Mouse (Mus musculus): ENCODE measurements around the gene Grm7.

The Grm7 gene

GRCm38 (mm10) chr6:110868311-110868710 lies 222.9 kb downstream of the Grm7 start:
- no peak for DNase-seq (ENCODE audit: low read depth, low spot score)

- DNase-seq (ENCODE audit: low read depth, low spot score), result no peak
Measured at GRCm38 (mm10) chr6:110982013-110982412, 336.6 kb downstream of the Grm7 start.

GRCm38 (mm10) chr6:111039099-111039498 lies 393.7 kb downstream of the Grm7 start:
- no peak for DNase-seq (ENCODE audit: low read depth, low spot score)

GRCm38 (mm10) chr6:111045896-111046295 lies 400.5 kb downstream of the Grm7 start:
- DNase-seq (ENCODE audit: low read depth, low spot score), result no peak

GRCm38 (mm10) chr6:111049247-111049646 lies 403.9 kb downstream of the Grm7 start:
- no peak for DNase-seq (ENCODE audit: low read depth, low spot score)

- DNase-seq (ENCODE audit: low read depth, low spot score), result no peak
Measured at GRCm38 (mm10) chr6:111054001-111054975, 408.9 kb downstream of the Grm7 start.

GRCm38 (mm10) chr6:111057798-111058197 lies 412.4 kb downstream of the Grm7 start:
- DNase-seq (ENCODE audit: low read depth, low spot score), result no peak

- no peak for DNase-seq (ENCODE audit: low read depth, low spot score)
Measured at GRCm38 (mm10) chr6:111060004-111060403, 414.6 kb downstream of the Grm7 start.

GRCm38 (mm10) chr6:111084569-111084968 lies 439.2 kb downstream of the Grm7 start:
- no peak for DNase-seq (ENCODE audit: low read depth, low spot score)

GRCm38 (mm10) chr6:111094818-111095217 lies 449.4 kb downstream of the Grm7 start:
- DNase-seq (ENCODE audit: low read depth, low spot score), result no peak

GRCm38 (mm10) chr6:111105485-111105884 lies 460.1 kb downstream of the Grm7 start:
- DNase-seq (ENCODE audit: low read depth, low spot score), result no peak

GRCm38 (mm10) chr6:111161037-111161436 lies 515.7 kb downstream of the Grm7 start:
- no peak for DNase-seq (ENCODE audit: low read depth, low spot score)

- DNase-seq (ENCODE audit: low read depth, low spot score), result no peak
Measured at GRCm38 (mm10) chr6:111195333-111195732, 550.0 kb downstream of the Grm7 start.

GRCm38 (mm10) chr6:111221083-111221729 lies 575.8 kb downstream of the Grm7 start:
- no peak for DNase-seq (ENCODE audit: low read depth, low spot score)

- DNase-seq (ENCODE audit: low read depth, low spot score), result no peak
Measured at GRCm38 (mm10) chr6:111255215-111255614, 609.8 kb downstream of the Grm7 start.

GRCm38 (mm10) chr6:111256939-111257338 lies 611.6 kb downstream of the Grm7 start:
- no peak for DNase-seq (ENCODE audit: low read depth, low spot score)

- no peak for DNase-seq (ENCODE audit: low read depth, low spot score)
Measured at GRCm38 (mm10) chr6:111258256-111258655, 612.9 kb downstream of the Grm7 start.

GRCm38 (mm10) chr6:111261181-111261580 lies 615.8 kb downstream of the Grm7 start:
- no peak for DNase-seq (ENCODE audit: low read depth, low spot score)

- no peak for DNase-seq (ENCODE audit: low read depth, low spot score)
Measured at GRCm38 (mm10) chr6:111276657-111277056, 631.3 kb downstream of the Grm7 start.

- no peak for DNase-seq (ENCODE audit: low read depth, low spot score)
Measured at GRCm38 (mm10) chr6:111278516-111278915, 633.1 kb downstream of the Grm7 start.

GRCm38 (mm10) chr6:111293505-111294001 lies 648.2 kb downstream of the Grm7 start:
- no peak for DNase-seq (ENCODE audit: low read depth, low spot score)

- DNase-seq (ENCODE audit: low read depth, low spot score), result no peak
Measured at GRCm38 (mm10) chr6:111303912-111304555, 658.7 kb downstream of the Grm7 start.
